8 mouse cellular contexts compared by ENCODE assay signal in the genomic region with DNA sequence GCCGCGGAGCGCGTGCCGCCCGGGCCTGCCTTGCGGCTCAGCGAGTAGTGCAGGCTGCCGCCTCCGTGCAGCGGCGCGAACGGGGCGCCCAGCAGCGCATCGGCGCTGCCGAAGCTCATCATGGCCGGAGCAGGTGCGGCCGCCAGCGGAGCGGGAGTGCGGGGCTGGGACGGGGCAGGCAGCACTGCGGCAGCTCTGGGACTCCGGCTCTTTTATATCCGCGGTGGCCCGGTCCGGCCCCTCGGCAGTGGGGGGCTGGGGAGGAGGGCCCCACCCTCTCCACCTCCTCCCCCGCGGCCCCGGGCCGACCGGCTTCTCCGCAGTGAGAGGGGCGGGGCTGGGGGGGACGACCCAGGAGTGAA. TPM values are rescaled to one million over a fixed set of nuclear protein-coding genes. Genes with fewer than 3 reads are reported as not detected.
A peak's percentile ranks its signal among the peaks of the same experiment; 100 is the strongest.
DNase-seq lines count a peak whose midpoint lies in the region; ATAC-seq and TF ChIP-seq lines count a peak whose summit lies in the region.

A gene (minus strand): TSS at position 252 of the 362 bp plus-strand sequence.

- under 1% methylated on average over 34 of the region's 41 CpGs for WGBS in forebrain, postnatal 0 days
- under 1% methylated on average over 41 of the region's 41 CpGs for WGBS in limb, embryonic 15.5 days

- DNase-seq in forebrain, postnatal 0 days, result no peak
- DNase-seq in testis, postnatal 14 days (ENCODE audit: low spot score), result peak; percentile 29

- H3K4me1 ChIP-seq in erythroblast, embryonic 14.5 days (ENCODE audit: control insufficient read depth), result peaks cover 10% of the 10 kb centered on the region
- H3K4me1 ChIP-seq in megakaryocyte, embryonic 14.5 days, result peaks cover 53% of the 10 kb centered on the region
- peaks cover 8% of the 10 kb centered on the region; the same call in 1 of the 2 replicates for H3K4me1 ChIP-seq in forebrain, postnatal 0 days (ENCODE audit: insufficient read depth)
- peaks cover 17% of the 10 kb centered on the region for H3K4me1 ChIP-seq in limb, embryonic 15.5 days

- peak within 1 kb of the TSS; percentile 89 for H3K27ac ChIP-seq in forebrain, postnatal 0 days (ENCODE audit: low read depth, low read length)
- no peak within 1 kb of the TSS for H3K27ac ChIP-seq in limb, embryonic 15.5 days

- peaks cover 85% of the 10 kb centered on the region for H3K27me3 ChIP-seq in erythroblast, embryonic 14.5 days (ENCODE audit: control insufficient read depth)
- H3K27me3 ChIP-seq in megakaryocyte, embryonic 14.5 days (replicated peaks), result peaks cover 90% of the 10 kb centered on the region
- H3K27me3 ChIP-seq in forebrain, postnatal 0 days (ENCODE audit: insufficient read depth, low read length), result peaks cover 28% of the 10 kb centered on the region
- H3K27me3 ChIP-seq in limb, embryonic 15.5 days, result peaks cover 92% of the 10 kb centered on the region

- peak within 1 kb of the TSS; percentile 82 for H3K4me2 ChIP-seq in forebrain, postnatal 0 days (ENCODE audit: low read depth)
- H3K4me2 ChIP-seq in limb, embryonic 15.5 days, result peak within 1 kb of the TSS; percentile 97

- H3K36me3 ChIP-seq in erythroblast, embryonic 14.5 days (ENCODE audit: control insufficient read depth), result no peaks in the 10 kb centered on the region
- no peaks in the 10 kb centered on the region for H3K36me3 ChIP-seq in megakaryocyte, embryonic 14.5 days (replicated peaks; ENCODE audit: low read length)
- 0 out of 2 replicates have a peak, but pooled peaks cover 6% of the 10 kb centered on the region for H3K36me3 ChIP-seq in forebrain, postnatal 0 days (ENCODE audit: insufficient read depth)
- H3K36me3 ChIP-seq in limb, embryonic 15.5 days, result no peaks in the 10 kb centered on the region

- TF ChIP-seq CTCF in forebrain, postnatal 0 days (IDR thresholded peaks at IDR 0.05; ENCODE audit: low read depth), result no peak

- peak within 1 kb of the TSS; percentile 82 for H3K9ac ChIP-seq in forebrain, postnatal 0 days
- no peak within 1 kb of the TSS for H3K9ac ChIP-seq in limb, embryonic 15.5 days

- ATAC-seq in erythroblast, adult 5-6 weeks (replicated peaks; ENCODE audit: low FRiP score, poor library complexity, severe bottlenecking), result no peak
- no peak for ATAC-seq in megakaryocyte, adult 5-6 weeks (ENCODE audit: poor library complexity, severe bottlenecking)
- peak; percentile 21 for ATAC-seq in forebrain, postnatal 0 days
- ATAC-seq in limb, embryonic 15.5 days (ENCODE audit: insufficient number of reproducible peaks, low FRiP score, low TSS enrichment, low read depth), result no peak
- no peak for ATAC-seq in granulocyte monocyte progenitor cell, adult 5-6 weeks (replicated peaks; ENCODE audit: poor library complexity, severe bottlenecking)

- H3K4me3 ChIP-seq in erythroblast, embryonic 14.5 days (replicated peaks), result peak within 1 kb of the TSS; percentile 38
- H3K4me3 ChIP-seq in megakaryocyte, embryonic 14.5 days (replicated peaks), result peak within 1 kb of the TSS; percentile 92
- H3K4me3 ChIP-seq in forebrain, postnatal 0 days (ENCODE audit: low read depth, low read length), result peak within 1 kb of the TSS; percentile 71
- peak within 1 kb of the TSS; percentile 51 for H3K4me3 ChIP-seq in limb, embryonic 15.5 days

- H3K9me3 ChIP-seq in erythroblast, embryonic 14.5 days (ENCODE audit: control insufficient read depth, low read length), result peaks cover 18% of the 10 kb centered on the region; the same call in 1 of the 2 replicates
- H3K9me3 ChIP-seq in megakaryocyte, embryonic 14.5 days, result no peaks in the 10 kb centered on the region
- no peaks in the 10 kb centered on the region for H3K9me3 ChIP-seq in forebrain, postnatal 0 days (ENCODE audit: low read length)
- no peaks in the 10 kb centered on the region for H3K9me3 ChIP-seq in limb, embryonic 15.5 days

RNA-seq across cellular contexts. Expression of the gene that starts here (rescaled TPM):
- polyA plus RNA-seq in erythroblast, embryonic 14.5 days (2012), result 0.01 and 0.02 TPM in 2 replicates
- 0.77 and 3.1 TPM in 2 replicates for total RNA-seq in erythroblast, adult 5-6 weeks (2015; ENCODE audit: low replicate concordance)
- 0.70 and 1.8 TPM in 2 replicates for total RNA-seq in erythroblast, adult 5-6 weeks (2017; ENCODE audit: low replicate concordance)
- polyA plus RNA-seq in megakaryocyte, embryonic 14.5 days (2012; ENCODE audit: insufficient read depth, low replicate concordance), result 3.8 and 7.2 TPM in 2 replicates
- total RNA-seq in megakaryocyte, adult 5-6 weeks (2015), result 0.21 and 0.33 TPM in 2 replicates
- total RNA-seq in megakaryocyte, adult 5-6 weeks (2017), result 0.22 and 0.28 TPM in 2 replicates
- total RNA-seq in forebrain, postnatal 0 days (2014; rRNA removed), result 2.7 and 3.3 TPM in 2 replicates
- polyA plus RNA-seq in forebrain, postnatal 0 days (2015; fragmentation: Nextera tagmentation; extraction: Ambion mirVana), result 2.2 and 3.3 TPM in 2 replicates
- polyA plus RNA-seq in limb, embryonic 15.5 days (2015; fragmentation: Nextera tagmentation; extraction: Ambion mirVana), result 0.23 and 0.25 TPM in 2 replicates
- total RNA-seq in granulocyte monocyte progenitor cell, adult 5-6 weeks (2014; fragmentation: Nextera tagmentation), result 0.70 and 2.1 TPM in 2 replicates
- total RNA-seq in granulocyte monocyte progenitor cell, adult 5-6 weeks (2017), result 1.4 and 2.7 TPM in 2 replicates

Comparison
In these comparisons a context has a peak if more than half of its experiments do, and no peak if none do; other contexts are left out.
1. H3K4me3 ChIP-seq: peak in every context shown above with its lines; median percentile 92 in megakaryocyte, embryonic 14.5 days; 71 in forebrain, postnatal 0 days; 51 in limb, embryonic 15.5 days; 38 in erythroblast, embryonic 14.5 days.